Mouse (Mus musculus): ENCODE results near the gene Cabin1.

- TF ChIP-seq POLR2A (IDR thresholded peaks at IDR 0.05; ENCODE audit: control insufficient read depth, extremely low read depth, insufficient read depth, low read length, poor library complexity) (no peak), CTCF (IDR thresholded peaks at IDR 0.05; ENCODE audit: borderline replicate concordance, control insufficient read depth, extremely low read depth, insufficient read depth, low read length, poor library complexity) (no peak)
Observed at GRCm38 (mm10) chr10:75714795-75715194, 49.3 kb downstream of the Cabin1 start.

All from thymus, adult 2 months (tissue).